Mouse (Mus musculus) bone marrow, adult 2 months (tissue): ENCODE measurements around the gene Sipa1l3.

Experiments used
- CTCF ChIP-seq: fragments of 200-500 bp; IDR thresholded peaks from 2 replicates; pipeline ENCODE4 v1.5.1; 2011; ENCODE audit warnings: low read length, control low read depth; ENCODE audit not compliant: control insufficient read depth, insufficient read depth
- POLR2A ChIP-seq: fragments of 200-500 bp; IDR thresholded peaks from 2 replicates; pipeline ENCODE4 v1.6.1; 2011; ENCODE audit warnings: low read depth, mild to moderate bottlenecking, control low read depth, low read length, borderline replicate concordance; ENCODE audit not compliant: control insufficient read depth

- TF ChIP-seq CTCF = no peak
- no peak for TF ChIP-seq POLR2A
Observed at GRCm38 (mm10) chr7:29541608-29542007, 23.2 kb upstream of the Sipa1l3 start.
